Mouse (Mus musculus): Measurements from ENCODE around the gene Nolc1. TPM values are rescaled to one million over a fixed set of nuclear protein-coding genes. Genes with fewer than 3 reads are reported as not detected.

The Nolc1 gene
- polyA plus RNA-seq, 1 experiment from 2014 or later: 56.3 TPM

DNA sequence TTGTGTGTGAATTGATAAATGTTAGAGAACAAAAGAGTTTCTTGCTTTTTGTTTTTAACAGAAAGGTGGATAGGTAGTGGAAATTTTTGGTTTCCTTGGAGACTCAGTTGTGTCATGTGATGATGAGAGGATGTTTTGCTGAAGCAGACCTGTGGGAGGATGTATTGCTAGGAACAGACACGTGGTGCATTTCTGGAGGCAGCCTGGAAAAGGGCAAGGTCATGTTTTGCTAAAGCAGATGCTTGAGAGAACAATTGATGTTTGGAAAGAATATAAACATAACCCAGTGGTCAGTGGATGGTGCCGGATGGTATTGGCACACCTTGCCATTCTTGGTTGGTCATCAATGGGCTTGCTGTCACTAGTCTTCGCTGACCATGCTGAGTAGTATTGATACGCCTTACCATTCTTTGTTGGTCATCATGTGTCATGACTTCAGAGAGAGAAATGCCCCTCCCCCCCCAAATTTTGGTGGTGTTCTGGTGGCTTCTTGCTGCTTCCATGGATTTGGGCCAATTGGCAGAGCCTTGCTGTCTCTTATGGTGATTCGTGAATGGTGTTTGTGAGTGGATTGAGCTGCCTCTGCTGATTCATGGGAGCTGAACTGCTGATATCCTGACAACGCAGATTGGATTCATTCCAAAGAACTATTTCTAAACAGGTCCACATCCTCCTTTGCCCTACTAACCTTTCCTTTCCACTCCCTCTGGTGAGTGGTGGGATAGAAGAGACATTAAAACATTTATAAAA lies 27.9 kb downstream of the Nolc1 start:
- no peak for ATAC-seq
- H3K36me3 ChIP-seq (ENCODE audit: control insufficient read depth, insufficient read depth, low read length): no peaks in the 10 kb centered on the region
- no peak overlapping the region for H3K4me2 ChIP-seq (ENCODE audit: low read length)
- no peak overlapping the region for H3K27ac ChIP-seq (ENCODE audit: low read depth, low read length)
- H3K27me3 ChIP-seq (replicated peaks; ENCODE audit: control insufficient read depth, insufficient read depth, low read length): no peaks in the 10 kb centered on the region
- no peak overlapping the region for H3K9ac ChIP-seq (ENCODE audit: low read depth, low read length)
- H3K4me1 ChIP-seq (ENCODE audit: control insufficient read depth, insufficient read depth, low read depth, low read length): no peaks in the 10 kb centered on the region
- H3K4me3 ChIP-seq (ENCODE audit: low read length): no peak overlapping the region
- 88% methylated on average over 5 of the region's 6 CpGs for WGBS
- no peaks in the 10 kb centered on the region for H3K9me3 ChIP-seq (ENCODE audit: control insufficient read depth, low read length)

DNA sequence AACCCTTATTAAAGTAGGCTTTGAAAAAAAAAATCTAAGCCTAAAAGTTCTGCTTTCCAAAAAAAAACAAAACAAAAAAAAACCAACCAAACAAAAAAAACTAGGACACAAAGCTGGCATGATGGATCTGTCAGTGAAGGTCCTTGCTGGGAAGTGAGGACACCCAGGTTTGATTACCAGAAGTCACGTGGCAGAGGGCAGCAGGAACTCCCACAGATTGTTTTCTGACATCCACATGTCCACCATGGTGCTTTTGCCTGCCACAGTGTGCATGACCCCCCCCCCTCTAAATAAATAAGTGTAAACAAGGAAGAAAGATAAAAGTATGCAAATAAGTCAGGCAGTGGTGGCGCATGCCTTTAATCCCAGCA lies 28.5 kb downstream of the Nolc1 start:
- 78% methylated on average over 2 of the region's 2 CpGs for WGBS
- Histone ChIP-seq H3K4me2 (ENCODE audit: low read length) (no peak overlapping the region), H3K4me3 (ENCODE audit: low read length) (no peak overlapping the region), H3K9ac (ENCODE audit: low read depth, low read length) (no peak overlapping the region), H3K36me3 (ENCODE audit: control insufficient read depth, insufficient read depth, low read length) (no peaks in the 10 kb centered on the region), H3K27ac (ENCODE audit: low read depth, low read length) (no peak overlapping the region), H3K9me3 (ENCODE audit: control insufficient read depth, low read length) (no peaks in the 10 kb centered on the region), H3K27me3 (replicated peaks; ENCODE audit: control insufficient read depth, insufficient read depth, low read length) (no peaks in the 10 kb centered on the region), H3K4me1 (ENCODE audit: control insufficient read depth, insufficient read depth, low read depth, low read length) (no peaks in the 10 kb centered on the region)
- no peak for ATAC-seq

DNA sequence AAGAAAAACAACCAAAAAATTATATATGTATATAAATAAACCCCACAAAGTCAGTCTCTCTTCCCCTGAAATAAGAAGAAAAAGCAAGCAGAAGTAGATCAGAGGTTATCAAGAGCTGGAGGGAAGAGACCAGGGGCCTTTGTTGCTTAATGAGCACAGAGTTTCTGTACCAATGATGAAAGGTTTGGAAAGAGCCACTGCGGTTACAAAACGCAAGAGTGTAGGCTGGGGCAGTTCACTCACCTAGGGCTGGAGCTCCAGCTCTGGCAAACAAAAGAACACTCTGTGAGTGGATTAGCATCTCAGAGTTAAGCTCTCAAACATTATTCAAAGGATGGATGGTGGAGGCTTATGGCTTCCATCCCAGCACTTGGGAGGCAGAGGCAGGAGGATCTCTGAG lies 34.6 kb downstream of the Nolc1 start:
- Histone ChIP-seq H3K4me1 (ENCODE audit: control insufficient read depth, insufficient read depth, low read depth, low read length) (no peaks in the 10 kb centered on the region), H3K9me3 (ENCODE audit: control insufficient read depth, low read length) (no peaks in the 10 kb centered on the region), H3K4me3 (ENCODE audit: low read length) (no peak overlapping the region), H3K27me3 (replicated peaks; ENCODE audit: control insufficient read depth, insufficient read depth, low read length) (no peaks in the 10 kb centered on the region), H3K36me3 (ENCODE audit: control insufficient read depth, insufficient read depth, low read length) (no peaks in the 10 kb centered on the region), H3K9ac (ENCODE audit: low read depth, low read length) (no peak overlapping the region), H3K4me2 (ENCODE audit: low read length) (no peak overlapping the region), H3K27ac (ENCODE audit: low read depth, low read length) (no peak overlapping the region)
- WGBS: 74% methylated on average over 2 of the region's 2 CpGs
- ATAC-seq: no peak

DNA sequence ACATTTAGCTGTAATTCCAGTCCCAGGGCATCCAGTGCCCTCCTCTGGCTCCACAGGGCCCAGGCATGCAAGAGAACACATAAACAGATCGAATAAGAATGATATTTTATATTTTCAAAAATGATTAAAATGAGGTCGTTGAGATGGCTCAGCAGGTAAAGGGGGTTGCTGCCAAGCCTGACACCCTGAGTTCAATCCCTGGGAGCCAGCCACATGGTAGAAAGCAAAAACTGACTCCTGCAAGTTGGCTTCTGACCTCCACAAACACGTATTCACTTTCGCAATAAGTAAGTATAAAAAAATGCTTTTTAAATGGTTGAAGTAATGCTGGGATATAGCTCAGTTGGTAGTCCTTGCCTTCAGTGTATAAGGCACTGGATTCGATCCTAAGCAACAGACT lies 35.1 kb downstream of the Nolc1 start:
- ATAC-seq: no peak
- Histone ChIP-seq H3K4me3 (ENCODE audit: low read length) (no peak overlapping the region), H3K27ac (ENCODE audit: low read depth, low read length) (no peak overlapping the region), H3K4me2 (ENCODE audit: low read length) (no peak overlapping the region), H3K27me3 (replicated peaks; ENCODE audit: control insufficient read depth, insufficient read depth, low read length) (no peaks in the 10 kb centered on the region), H3K9ac (ENCODE audit: low read depth, low read length) (no peak overlapping the region), H3K9me3 (ENCODE audit: control insufficient read depth, low read length) (no peaks in the 10 kb centered on the region), H3K4me1 (ENCODE audit: control insufficient read depth, insufficient read depth, low read depth, low read length) (no peaks in the 10 kb centered on the region), H3K36me3 (ENCODE audit: control insufficient read depth, insufficient read depth, low read length) (no peaks in the 10 kb centered on the region)
- WGBS: 87% methylated on average over 5 of the region's 5 CpGs

DNA sequence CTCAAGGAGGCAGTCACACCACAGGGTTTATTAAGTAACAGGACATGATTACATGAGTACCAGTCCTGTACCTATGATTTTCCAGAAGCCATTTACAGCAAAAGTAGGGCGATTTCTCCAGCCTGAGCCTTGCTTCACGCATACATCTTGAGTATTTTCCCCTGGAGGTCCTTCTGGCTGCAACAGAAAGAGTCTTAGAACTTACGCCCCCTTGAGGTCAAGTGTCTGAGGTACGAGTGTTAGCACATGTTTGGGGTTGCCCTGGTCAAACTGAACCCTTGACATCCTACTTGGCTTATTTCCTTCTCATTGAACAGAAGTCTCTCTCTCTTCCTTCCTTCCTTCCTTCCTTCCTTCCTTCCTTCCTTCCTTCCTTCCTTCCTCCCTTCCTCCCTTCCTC lies 39.0 kb downstream of the Nolc1 start:
- Histone ChIP-seq H3K27me3 (replicated peaks; ENCODE audit: control insufficient read depth, insufficient read depth, low read length) (no peaks in the 10 kb centered on the region), H3K9me3 (ENCODE audit: control insufficient read depth, low read length) (no peaks in the 10 kb centered on the region), H3K9ac (ENCODE audit: low read depth, low read length) (no peak overlapping the region), H3K27ac (ENCODE audit: low read depth, low read length) (no peak overlapping the region), H3K4me3 (ENCODE audit: low read length) (no peak overlapping the region), H3K4me1 (ENCODE audit: control insufficient read depth, insufficient read depth, low read depth, low read length) (no peaks in the 10 kb centered on the region), H3K36me3 (ENCODE audit: control insufficient read depth, insufficient read depth, low read length) (no peaks in the 10 kb centered on the region), H3K4me2 (ENCODE audit: low read length) (no peak overlapping the region)
- 56% methylated on average over 4 of the region's 4 CpGs for WGBS
- no peak for ATAC-seq

DNA sequence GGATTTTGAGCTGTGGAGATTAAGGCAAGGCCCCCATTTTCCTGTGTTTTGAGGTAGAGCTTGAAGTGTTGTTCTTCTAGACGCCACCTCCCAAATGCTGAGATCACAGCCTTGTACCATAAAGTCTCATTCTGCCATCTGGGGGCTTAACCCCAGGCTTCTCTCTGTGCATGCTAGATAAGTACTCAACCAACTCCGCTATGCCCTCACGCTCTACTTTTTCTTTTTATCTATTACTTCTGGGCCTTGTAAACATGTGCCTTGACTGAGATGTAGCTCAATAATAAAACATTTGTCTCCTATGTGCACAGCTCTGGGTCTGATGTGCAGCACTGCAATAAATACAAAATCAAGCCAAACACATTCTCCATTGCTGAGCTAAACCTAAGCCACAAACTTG lies 43.8 kb downstream of the Nolc1 start:
- Histone ChIP-seq H3K27ac (ENCODE audit: low read depth, low read length) (no peak overlapping the region), H3K4me1 (ENCODE audit: control insufficient read depth, insufficient read depth, low read depth, low read length) (no peaks in the 10 kb centered on the region), H3K4me2 (ENCODE audit: low read length) (no peak overlapping the region), H3K36me3 (ENCODE audit: control insufficient read depth, insufficient read depth, low read length) (no peaks in the 10 kb centered on the region), H3K9ac (ENCODE audit: low read depth, low read length) (no peak overlapping the region), H3K27me3 (replicated peaks; ENCODE audit: control insufficient read depth, insufficient read depth, low read length) (no peaks in the 10 kb centered on the region), H3K9me3 (ENCODE audit: control insufficient read depth, low read length) (no peaks in the 10 kb centered on the region), H3K4me3 (ENCODE audit: low read length) (no peak overlapping the region)
- ATAC-seq: no peak
- WGBS: 93% methylated on average over 3 of the region's 3 CpGs

DNA sequence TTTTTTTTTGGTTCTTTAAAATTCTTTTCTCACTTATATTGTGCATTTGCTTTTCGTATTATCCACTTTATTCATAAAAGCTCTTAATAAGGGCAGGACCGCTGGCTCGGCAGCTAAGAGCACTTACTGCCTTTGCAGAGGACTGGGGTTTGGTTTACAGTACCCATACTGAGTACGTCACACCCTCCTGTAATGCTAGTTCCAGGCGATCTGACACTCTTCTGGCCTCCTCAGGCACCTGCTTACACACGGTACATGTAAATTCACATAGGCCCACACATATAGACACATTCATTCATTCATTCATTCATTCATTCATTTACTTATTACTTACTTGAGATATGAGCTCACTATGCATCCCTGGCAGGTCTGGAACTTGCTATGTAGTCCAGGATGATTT lies 45.2 kb downstream of the Nolc1 start:
- Histone ChIP-seq H3K9me3 (ENCODE audit: control insufficient read depth, low read length) (no peaks in the 10 kb centered on the region), H3K4me1 (ENCODE audit: control insufficient read depth, insufficient read depth, low read depth, low read length) (no peaks in the 10 kb centered on the region), H3K27me3 (replicated peaks; ENCODE audit: control insufficient read depth, insufficient read depth, low read length) (no peaks in the 10 kb centered on the region), H3K27ac (ENCODE audit: low read depth, low read length) (no peak overlapping the region), H3K4me2 (ENCODE audit: low read length) (no peak overlapping the region), H3K9ac (ENCODE audit: low read depth, low read length) (no peak overlapping the region), H3K36me3 (ENCODE audit: control insufficient read depth, insufficient read depth, low read length) (no peaks in the 10 kb centered on the region), H3K4me3 (ENCODE audit: low read length) (no peak overlapping the region)
- WGBS: 74% methylated on average over 6 of the region's 6 CpGs
- no peak for ATAC-seq

DNA sequence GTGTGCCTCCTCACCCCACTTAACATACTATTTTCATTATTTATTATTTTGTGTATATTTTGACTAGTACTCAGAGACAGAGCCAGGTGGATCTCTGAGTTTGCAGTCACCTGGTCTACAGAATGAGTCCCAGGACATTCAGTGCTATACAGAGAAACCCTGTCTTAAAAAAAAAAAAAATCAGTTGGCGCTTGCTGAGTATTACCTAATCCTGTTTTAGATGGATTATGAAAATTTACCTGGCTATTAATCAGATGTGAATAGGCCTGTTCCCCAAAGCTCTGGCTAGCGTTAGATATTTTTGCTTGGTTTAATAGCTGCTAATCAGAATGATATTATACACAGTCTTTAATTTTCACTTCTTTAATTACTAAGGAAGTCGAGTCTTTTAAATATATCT lies 48.2 kb downstream of the Nolc1 start:
- H3K27ac ChIP-seq (ENCODE audit: low read depth, low read length): no peak overlapping the region
- no peak for ATAC-seq
- H3K27me3 ChIP-seq (replicated peaks; ENCODE audit: control insufficient read depth, insufficient read depth, low read length): no peaks in the 10 kb centered on the region
- H3K4me1 ChIP-seq (ENCODE audit: control insufficient read depth, insufficient read depth, low read depth, low read length): no peaks in the 10 kb centered on the region
- no peak overlapping the region for H3K4me2 ChIP-seq (ENCODE audit: low read length)
- H3K4me3 ChIP-seq (ENCODE audit: low read length): no peak overlapping the region
- no peaks in the 10 kb centered on the region for H3K9me3 ChIP-seq (ENCODE audit: control insufficient read depth, low read length)
- no peaks in the 10 kb centered on the region for H3K36me3 ChIP-seq (ENCODE audit: control insufficient read depth, insufficient read depth, low read length)
- WGBS: 85% methylated on average over 3 of the region's 3 CpGs
- H3K9ac ChIP-seq (ENCODE audit: low read depth, low read length): no peak overlapping the region

DNA sequence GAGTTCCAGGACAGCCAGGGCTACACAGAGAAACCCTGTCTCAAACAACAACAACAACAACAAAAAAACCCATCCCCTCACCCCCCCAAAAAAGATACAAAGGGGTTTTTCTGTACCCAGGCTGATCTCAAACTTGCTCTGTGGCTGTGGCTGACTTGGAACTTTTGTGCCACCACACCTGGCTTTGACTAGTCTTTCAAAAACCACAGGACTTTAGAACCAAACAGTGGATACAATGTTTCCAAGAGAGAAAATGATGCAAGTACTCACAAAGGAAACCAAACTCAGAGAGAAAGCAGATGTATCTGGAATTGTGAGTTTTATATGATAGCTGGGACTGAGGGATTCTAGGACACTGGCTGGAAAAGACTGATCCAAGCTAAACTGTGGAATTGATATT lies 49.0 kb downstream of the Nolc1 start:
- Histone ChIP-seq H3K4me3 (ENCODE audit: low read length) (no peak overlapping the region), H3K4me1 (ENCODE audit: control insufficient read depth, insufficient read depth, low read depth, low read length) (no peaks in the 10 kb centered on the region), H3K4me2 (ENCODE audit: low read length) (no peak overlapping the region), H3K9ac (ENCODE audit: low read depth, low read length) (no peak overlapping the region), H3K9me3 (ENCODE audit: control insufficient read depth, low read length) (no peaks in the 10 kb centered on the region), H3K27ac (ENCODE audit: low read depth, low read length) (no peak overlapping the region), H3K27me3 (replicated peaks; ENCODE audit: control insufficient read depth, insufficient read depth, low read length) (no peaks in the 10 kb centered on the region), H3K36me3 (ENCODE audit: control insufficient read depth, insufficient read depth, low read length) (no peaks in the 10 kb centered on the region)
- ATAC-seq: no peak

DNA sequence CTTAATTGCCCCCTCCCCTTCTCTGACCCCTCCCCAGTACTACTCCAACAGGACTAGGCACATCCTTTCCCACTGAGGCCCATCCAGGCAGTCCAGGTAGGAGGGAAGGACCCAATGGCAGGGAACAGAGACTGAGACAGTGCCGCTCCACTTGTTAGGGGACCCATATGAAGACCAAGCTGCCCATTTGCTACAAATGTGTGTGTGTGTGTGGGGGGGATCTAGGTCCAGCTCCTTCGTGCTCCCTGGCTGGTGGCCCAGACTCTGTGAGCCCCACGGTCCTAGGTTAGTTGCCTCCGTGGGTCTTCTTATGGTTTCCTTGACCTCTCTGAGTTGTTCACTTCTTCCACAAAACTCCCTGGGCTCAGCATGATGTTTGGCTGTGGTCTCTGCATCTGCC lies 50.6 kb downstream of the Nolc1 start:
- Histone ChIP-seq H3K4me1 (ENCODE audit: control insufficient read depth, insufficient read depth, low read depth, low read length) (no peaks in the 10 kb centered on the region), H3K36me3 (ENCODE audit: control insufficient read depth, insufficient read depth, low read length) (no peaks in the 10 kb centered on the region), H3K4me3 (ENCODE audit: low read length) (no peak overlapping the region), H3K27ac (ENCODE audit: low read depth, low read length) (no peak overlapping the region), H3K27me3 (replicated peaks; ENCODE audit: control insufficient read depth, insufficient read depth, low read length) (peaks cover 11% of the 10 kb centered on the region), H3K9ac (ENCODE audit: low read depth, low read length) (no peak overlapping the region), H3K9me3 (ENCODE audit: control insufficient read depth, low read length) (no peaks in the 10 kb centered on the region), H3K4me2 (ENCODE audit: low read length) (no peak overlapping the region)
- 83% methylated on average over 4 of the region's 4 CpGs for WGBS
- no peak for ATAC-seq
